Comparison of ENCODE assay signal across 23 mouse cellular contexts in genomic region chr10:9603290-9603689, GRCm38 (mm10).
DNase-seq lines count a peak whose midpoint lies in the region; ATAC-seq and TF ChIP-seq lines count a peak whose summit lies in the region.
"Had no signal": no experiment of that assay in that cellular context is flagged by ENCODE, and none has a peak within 500 bp of the region (broad histone marks: within the 10 kb centered on the region; RNA-seq: fewer than 3 reads in every experiment).

No protein-coding gene starts in this region.

- H3K27me3 ChIP-seq in heart, postnatal 0 days (ENCODE audit: control insufficient read depth, insufficient read depth, low read length) = no peaks in the 10 kb centered on the region
- H3K27me3 ChIP-seq in lung, embryonic 15.5 days = no peaks in the 10 kb centered on the region
- H3K27me3 ChIP-seq in hindbrain, embryonic 10.5 days (ENCODE audit: insufficient read depth, poor library complexity, severe bottlenecking) = no peaks in the 10 kb centered on the region
- H3K27me3 ChIP-seq: embryonic facial prominence, embryonic 13.5 days; forebrain, embryonic 12.5 days; forebrain, embryonic 15.5 days; heart, embryonic 13.5 days; hindbrain, embryonic 12.5 days; hindbrain, embryonic 15.5 days had no signal

- peak overlapping the region; percentile 43; the same call in 1 of the 2 replicates for H3K27ac ChIP-seq in heart, postnatal 0 days (ENCODE audit: low read depth)
- peak overlapping the region; percentile 27; the same call in 1 of the 2 replicates for H3K27ac ChIP-seq in lung, embryonic 15.5 days
- no peak overlapping the region for H3K27ac ChIP-seq in hindbrain, embryonic 10.5 days
- H3K27ac ChIP-seq: embryonic facial prominence, embryonic 10.5 days; embryonic facial prominence, embryonic 13.5 days; forebrain, embryonic 12.5 days; forebrain, embryonic 15.5 days; heart, embryonic 10.5 days; heart, embryonic 13.5 days; hindbrain, embryonic 12.5 days; hindbrain, embryonic 15.5 days had no signal

- 81% methylated on average over 5 of the region's 5 CpGs for WGBS in heart, postnatal 0 days
- WGBS in lung, embryonic 15.5 days = 44% methylated on average over 5 of the region's 5 CpGs
- 81% methylated on average over 5 of the region's 5 CpGs for WGBS in hindbrain, embryonic 10.5 days

- no peaks in the 10 kb centered on the region for H3K9me3 ChIP-seq in heart, postnatal 0 days (replicated peaks; ENCODE audit: control insufficient read depth, low read length)
- H3K9me3 ChIP-seq in lung, embryonic 15.5 days = no peaks in the 10 kb centered on the region
- H3K9me3 ChIP-seq in hindbrain, embryonic 10.5 days = no peaks in the 10 kb centered on the region
- H3K9me3 ChIP-seq: embryonic facial prominence, embryonic 10.5 days; embryonic facial prominence, embryonic 13.5 days; forebrain, embryonic 12.5 days; forebrain, embryonic 15.5 days; heart, embryonic 10.5 days; heart, embryonic 13.5 days; hindbrain, embryonic 12.5 days; hindbrain, embryonic 15.5 days had no signal

- intact Hi-C loops in heart, postnatal 36 days (cut with DNase I) = loop anchor here (2.0 kb wide), 2 partner anchors 28 to 40 kb away; no protein-coding TSS in a partner anchor

- peaks cover 12% of the 10 kb centered on the region; the same call in 1 of the 2 replicates for H3K4me1 ChIP-seq in heart, postnatal 0 days (ENCODE audit: control insufficient read depth, insufficient read depth)
- peaks cover 21% of the 10 kb centered on the region for H3K4me1 ChIP-seq in lung, embryonic 15.5 days
- H3K4me1 ChIP-seq in hindbrain, embryonic 10.5 days (replicated peaks) = no peaks in the 10 kb centered on the region
- H3K4me1 ChIP-seq: embryonic facial prominence, embryonic 10.5 days; forebrain, embryonic 12.5 days; heart, embryonic 10.5 days; hindbrain, embryonic 12.5 days had no signal

- no peaks in the 10 kb centered on the region for H3K36me3 ChIP-seq in heart, postnatal 0 days (replicated peaks; ENCODE audit: control insufficient read depth, insufficient read depth, low read length)
- H3K36me3 ChIP-seq in lung, embryonic 15.5 days = no peaks in the 10 kb centered on the region
- no peaks in the 10 kb centered on the region for H3K36me3 ChIP-seq in hindbrain, embryonic 10.5 days
- H3K36me3 ChIP-seq: embryonic facial prominence, embryonic 10.5 days; embryonic facial prominence, embryonic 13.5 days; forebrain, embryonic 12.5 days; forebrain, embryonic 15.5 days; heart, embryonic 10.5 days; heart, embryonic 13.5 days; hindbrain, embryonic 12.5 days; hindbrain, embryonic 15.5 days had no signal

- TF ChIP-seq CTCF in heart, postnatal 0 days (IDR thresholded peaks at IDR 0.05; ENCODE audit: low read depth) = no peak

- DNase-seq in heart, postnatal 0 days (ENCODE audit: low spot score) = no peak
- DNase-seq in heart, postnatal 36 days = no peak
- no peak for DNase-seq in lung, postnatal 4 days
- DNase-seq in lung, postnatal 36 days = peak; percentile 3
- no peak for DNase-seq in lung, postnatal 14 days
- DNase-seq in NIH3T3 (ENCODE audit: low read depth) = peak; percentile 47
- no peak for DNase-seq in hindbrain, embryonic 10.5 days (ENCODE audit: low spot score)
- DNase-seq: adrenal gland, adult 2 months; adrenal gland, postnatal 14 days; cerebellum, adult 11 months; cerebellum, adult 2 months; cerebellum, postnatal 36 days; embryo, embryonic 11 days had no signal

- TF ChIP-seq EP300 in heart, postnatal 0 days (IDR thresholded peaks at IDR 0.05; ENCODE audit: low read depth) = no peak

- no peak for ATAC-seq in heart, postnatal 0 days (ENCODE audit: insufficient read depth, low read depth)
- ATAC-seq in lung, embryonic 15.5 days (ENCODE audit: borderline replicate concordance, extremely low read depth, low FRiP score, low TSS enrichment) = peak; percentile 39; the same call in 1 of the 2 replicates
- ATAC-seq: forebrain, embryonic 15.5 days had no signal

- no peak overlapping the region for H3K4me2 ChIP-seq in heart, postnatal 0 days (ENCODE audit: low read depth, low read length)
- no peak overlapping the region for H3K4me2 ChIP-seq in lung, embryonic 15.5 days
- H3K4me2 ChIP-seq: embryonic facial prominence, embryonic 13.5 days; forebrain, embryonic 12.5 days; forebrain, embryonic 15.5 days; heart, embryonic 13.5 days; hindbrain, embryonic 12.5 days; hindbrain, embryonic 15.5 days had no signal

- H3K9ac ChIP-seq in heart, postnatal 0 days (replicated peaks; ENCODE audit: low read depth, low read length) = no peak overlapping the region
- no peak overlapping the region for H3K9ac ChIP-seq in lung, embryonic 15.5 days
- H3K9ac ChIP-seq: embryonic facial prominence, embryonic 13.5 days; forebrain, embryonic 12.5 days; forebrain, embryonic 15.5 days; heart, embryonic 13.5 days; hindbrain, embryonic 12.5 days; hindbrain, embryonic 15.5 days had no signal

- H3K4me3 ChIP-seq in heart, postnatal 0 days (ENCODE audit: low read depth, low read length) = no peak overlapping the region
- no peak overlapping the region for H3K4me3 ChIP-seq in lung, embryonic 15.5 days
- H3K4me3 ChIP-seq in hindbrain, embryonic 10.5 days = no peak overlapping the region
- H3K4me3 ChIP-seq: embryonic facial prominence, embryonic 10.5 days; embryonic facial prominence, embryonic 13.5 days; erythroblast, embryonic 14.5 days; forebrain, embryonic 12.5 days; forebrain, embryonic 15.5 days; heart, embryonic 10.5 days; heart, embryonic 13.5 days; hindbrain, embryonic 12.5 days; hindbrain, embryonic 15.5 days had no signal

Comparison
In these comparisons a context has a peak if more than half of its experiments do, and no peak if none do; other contexts are left out.
1. DNase-seq: peak in lung, postnatal 36 days (single experiment) and NIH3T3 (single experiment); none in heart, postnatal 0 days (single experiment), heart, postnatal 36 days (0 of 2), lung, postnatal 4 days (0 of 2), lung, postnatal 14 days (single experiment) and hindbrain, embryonic 10.5 days (single experiment).